Mouse (Mus musculus) ES-Bruce4 (cell line): ENCODE measurements around the gene Lpp. TPM values are rescaled to one million over a fixed set of nuclear protein-coding genes. Genes with fewer than 3 reads are reported as not detected.

ENCODE experiments used
- H3K27ac ChIP-seq: 2 replicates; pipeline ENCODE4 v1.5.1; 2012; ENCODE audit warnings: low read length, inconsistent platforms; ENCODE audit not compliant: insufficient read depth
- H3K27me3 ChIP-seq: 2 replicates; pipeline ENCODE4 v1.6.1; 2012; ENCODE audit warnings: mild to moderate bottlenecking, low read length, inconsistent platforms; ENCODE audit not compliant: control insufficient read depth, poor library complexity, insufficient read depth, severe bottlenecking
- H3K36me3 ChIP-seq: 2 replicates; pipeline ENCODE4 v1.6.1; 2012; ENCODE audit warnings: inconsistent platforms, mild to moderate bottlenecking, low read length, moderate library complexity; ENCODE audit not compliant: control insufficient read depth, poor library complexity, insufficient read depth, severe bottlenecking
- H3K4me1 ChIP-seq: one replicate; pipeline ENCODE4 v1.8.1; 2011; ENCODE audit warnings: low read length; ENCODE audit not compliant: control insufficient read depth, insufficient read depth
- H3K4me3 ChIP-seq: 2 replicates; pipeline ENCODE4 v1.5.1; 2011; ENCODE audit warnings: low read depth, mild to moderate bottlenecking, low read length
- H3K9ac ChIP-seq: 2 replicates; pipeline ENCODE4 v1.6.1; 2012; ENCODE audit warnings: low read depth, mild to moderate bottlenecking, inconsistent platforms; ENCODE audit not compliant: poor library complexity, severe bottlenecking
- H3K9me3 ChIP-seq: replicated peaks from 2 replicates; pipeline ENCODE4 v1.6.1; 2012; ENCODE audit warnings: mild to moderate bottlenecking, low read length, inconsistent platforms; ENCODE audit not compliant: control insufficient read depth, poor library complexity, insufficient read depth, severe bottlenecking
- CTCF ChIP-seq: IDR thresholded peaks from one replicate; pipeline ENCODE4 v1.8.1; 2011; ENCODE audit warnings: low read depth, low read length
- EP300 ChIP-seq: IDR thresholded peaks from 2 replicates; pipeline ENCODE4 v1.6.1; 2011; ENCODE audit warnings: low read depth, low read length; ENCODE audit not compliant: insufficient read depth
- POLR2A ChIP-seq: IDR thresholded peaks from one replicate; pipeline ENCODE4 v1.8.1; 2011; ENCODE audit warnings: low read length; ENCODE audit not compliant: insufficient read depth
- polyA plus RNA-seq: library from polyadenylated mRNA; stranded (reverse); fragments of >200 nt; gene quantifications from 2 replicates; pipeline ENCODE4 v1.2.4, GENCODE M21; 2011; ENCODE audit warnings: low read depth; ENCODE audit not compliant: missing spikeins, insufficient read depth, insufficient read length

The Lpp gene
- polyA plus RNA-seq, 1 experiment: 48.5 TPM

- TF ChIP-seq POLR2A (no peak), CTCF (no peak), EP300 (no peak)
- Histone ChIP-seq H3K36me3 (no peaks in the 10 kb centered on the region), H3K9ac (no peak overlapping the region), H3K9me3 (no peaks in the 10 kb centered on the region), H3K4me3 (no peak overlapping the region), H3K4me1 (no peaks in the 10 kb centered on the region), H3K27ac (no peak overlapping the region), H3K27me3 (no peaks in the 10 kb centered on the region)
Observed at GRCm38 (mm10) chr16:24420603-24421120, 27.4 kb downstream of the Lpp start.

DNA sequence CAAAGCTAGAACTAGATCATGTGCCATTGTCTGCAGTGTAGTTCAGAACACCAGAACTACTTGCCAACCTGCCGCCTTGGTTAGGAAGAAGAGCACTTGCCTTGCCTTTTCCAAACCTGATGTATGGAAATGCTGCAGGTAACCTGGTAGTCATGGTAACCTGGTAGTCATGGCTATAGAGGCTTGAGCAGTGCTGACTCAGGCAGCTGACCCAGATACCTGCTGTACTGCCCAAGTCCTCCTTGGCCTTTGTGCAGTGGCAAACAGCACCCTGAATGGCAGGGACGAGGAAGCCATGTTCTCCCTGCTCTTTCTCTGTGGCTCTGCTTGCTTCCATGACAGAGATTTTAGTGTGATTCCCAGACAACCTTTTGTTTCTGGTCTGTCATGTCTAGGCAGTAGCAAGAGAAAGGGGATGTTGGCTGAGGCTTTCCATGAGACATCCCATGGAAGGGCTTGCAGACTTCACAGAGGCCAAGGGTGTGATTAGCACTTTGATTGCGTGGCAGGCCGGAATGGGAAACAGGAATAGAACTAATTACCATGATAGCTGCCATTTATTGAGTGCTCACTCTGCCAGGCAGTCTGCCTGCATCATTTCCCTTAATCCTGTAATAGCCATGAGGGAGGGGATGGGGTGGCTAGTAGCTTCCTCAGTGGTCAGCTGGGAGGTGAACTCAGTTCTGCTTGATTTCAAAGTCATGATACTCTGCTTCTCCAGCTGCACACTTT is 28.5 kb downstream of the Lpp start:
- no peaks in the 10 kb centered on the region for H3K27me3 ChIP-seq
- no peak overlapping the region for H3K27ac ChIP-seq
- no peaks in the 10 kb centered on the region for H3K9me3 ChIP-seq
- no peaks in the 10 kb centered on the region for H3K36me3 ChIP-seq
- H3K9ac ChIP-seq: no peak overlapping the region
- H3K4me3 ChIP-seq: no peak overlapping the region
- H3K4me1 ChIP-seq: no peaks in the 10 kb centered on the region
- TF ChIP-seq POLR2A (no peak), EP300 (no peak), CTCF (no peak)

- no peaks in the 10 kb centered on the region for H3K9me3 ChIP-seq
- no peaks in the 10 kb centered on the region for H3K36me3 ChIP-seq
- H3K27me3 ChIP-seq: no peaks in the 10 kb centered on the region
- no peak overlapping the region for H3K9ac ChIP-seq
- no peak overlapping the region for H3K4me3 ChIP-seq
- no peaks in the 10 kb centered on the region for H3K4me1 ChIP-seq
- no peak overlapping the region for H3K27ac ChIP-seq
- TF ChIP-seq POLR2A: no peak
- TF ChIP-seq EP300: no peak
- TF ChIP-seq CTCF: no peak
Observed at GRCm38 (mm10) chr16:24423196-24423595, 29.9 kb downstream of the Lpp start.

GRCm38 (mm10) chr16:24423751-24424150 is 30.4 kb downstream of the Lpp start:
- Histone ChIP-seq H3K27me3 (no peaks in the 10 kb centered on the region), H3K36me3 (no peaks in the 10 kb centered on the region)

GRCm38 (mm10) chr16:24424356-24424977 is 31.2 kb downstream of the Lpp start:
- no peak overlapping the region for H3K9ac ChIP-seq
- H3K4me1 ChIP-seq: no peaks in the 10 kb centered on the region

More at GRCm38 (mm10) chr16:24423751-24424150, 30.4 kb downstream of the Lpp start:
- Histone ChIP-seq H3K9ac (no peak overlapping the region), H3K4me3 (no peak overlapping the region), H3K9me3 (no peaks in the 10 kb centered on the region), H3K4me1 (no peaks in the 10 kb centered on the region), H3K27ac (no peak overlapping the region)
- TF ChIP-seq CTCF (no peak), POLR2A (no peak), EP300 (no peak)

GRCm38 (mm10) chr16:24425816-24426215 is 32.5 kb downstream of the Lpp start:
- H3K36me3 ChIP-seq: no peaks in the 10 kb centered on the region
- H3K4me1 ChIP-seq: no peaks in the 10 kb centered on the region
- H3K9me3 ChIP-seq: no peaks in the 10 kb centered on the region
- H3K9ac ChIP-seq: no peak overlapping the region
- no peaks in the 10 kb centered on the region for H3K27me3 ChIP-seq
- no peak overlapping the region for H3K27ac ChIP-seq
- H3K4me3 ChIP-seq: no peak overlapping the region
- TF ChIP-seq EP300 (no peak), CTCF (no peak)

More at GRCm38 (mm10) chr16:24424356-24424977, 31.2 kb downstream of the Lpp start:
- TF ChIP-seq POLR2A: no peak
- TF ChIP-seq EP300: no peak
- TF ChIP-seq CTCF: no peak
- Histone ChIP-seq H3K9me3 (no peaks in the 10 kb centered on the region), H3K27ac (no peak overlapping the region), H3K36me3 (no peaks in the 10 kb centered on the region), H3K4me3 (no peak overlapping the region), H3K27me3 (no peaks in the 10 kb centered on the region)
